Mouse (Mus musculus) bone marrow macrophage, adult 2 months (primary cell): Measurements from ENCODE around the gene Golga2. TPM values are rescaled to one million over a fixed set of nuclear protein-coding genes. Genes with fewer than 3 reads are reported as not detected.
A peak's percentile ranks its signal among the peaks of the same experiment; 100 is the strongest.

ENCODE experiments used
- H3K27ac ChIP-seq: 2 replicates; pipeline ENCODE4 v1.5.1; 2012; ENCODE audit warnings: low read depth, low read length; ENCODE audit not compliant: insufficient read depth
- H3K4me1 ChIP-seq: 2 replicates; pipeline ENCODE4 v1.6.1; 2012; ENCODE audit warnings: low read length; ENCODE audit not compliant: control insufficient read depth, insufficient read depth
- H3K4me3 ChIP-seq: 2 replicates; pipeline ENCODE4 v1.5.1; 2012; ENCODE audit warnings: mild to moderate bottlenecking, low read length, moderate library complexity; ENCODE audit not compliant: insufficient read depth
- CTCF ChIP-seq: IDR thresholded peaks from 2 replicates; pipeline ENCODE4 v1.5.1; 2012; ENCODE audit warnings: low read depth, mild to moderate bottlenecking, low read length, moderate library complexity
- POLR2A ChIP-seq: IDR thresholded peaks from 2 replicates; pipeline ENCODE4 v1.6.1; 2012; ENCODE audit warnings: mild to moderate bottlenecking, low read depth, low read length, borderline replicate concordance
- polyA plus RNA-seq: library from polyadenylated mRNA; stranded (reverse); fragments of >200 nt; gene quantifications from 2 replicates; pipeline ENCODE4 v1.2.4, GENCODE M21; 2012; ENCODE audit not compliant: missing spikeins, insufficient read depth, insufficient read length

The Golga2 gene
- polyA plus RNA-seq, 1 experiment = 47.3 TPM

- Histone ChIP-seq H3K27ac (no peak within 1 kb of the TSS), H3K4me1 (peaks cover 18% of the 10 kb centered on the region), H3K4me3 (peak within 1 kb of the TSS; percentile 60)
- TF ChIP-seq CTCF (peak; percentile 44; the same call in 1 of the 2 replicates), POLR2A (no peak)
Observed at GRCm38 (mm10) chr2:32353007-32353542, 65.9 kb downstream of the Golga2 start, which contains the start of gene Dnm1. TSS of gene Dnm1 (minus strand) at chr2:32353338.

GRCm38 (mm10) chr2:32353836-32354235, 66.7 kb downstream of the Golga2 start:
- Histone ChIP-seq H3K4me1 (peaks cover 18% of the 10 kb centered on the region), H3K4me3 (no peak overlapping the region), H3K27ac (no peak overlapping the region)
- TF ChIP-seq POLR2A (no peak), CTCF (no peak)

- Histone ChIP-seq H3K4me1 (peaks cover 18% of the 10 kb centered on the region), H3K4me3 (no peak overlapping the region), H3K27ac (no peak overlapping the region)
- TF ChIP-seq CTCF (no peak), POLR2A (no peak)
Observed at GRCm38 (mm10) chr2:32354336-32354895, 67.2 kb downstream of the Golga2 start.

GRCm38 (mm10) chr2:32356216-32356615, 69.0 kb downstream of the Golga2 start:
- Histone ChIP-seq H3K4me3 (no peak overlapping the region), H3K4me1 (peaks cover 11% of the 10 kb centered on the region), H3K27ac (no peak overlapping the region)
- TF ChIP-seq POLR2A = no peak
- TF ChIP-seq CTCF = no peak

Other genes with a start within 250 kb of the Golga2 start
- 13.1 and 16.5 TPM in 2 replicates for gene Fam78a, start 202.5 kb upstream of the Golga2 start, polyA plus RNA-seq
- gene Plpp7, start 191.9 kb upstream of the Golga2 start, polyA plus RNA-seq = 2.7 and 3.0 TPM in 2 replicates
- 28.6 and 34.9 TPM in 2 replicates for gene Prrc2b, start 136.3 kb upstream of the Golga2 start, polyA plus RNA-seq
- gene Pomt1, start 50.8 kb upstream of the Golga2 start, polyA plus RNA-seq = 21.1 and 23.3 TPM in 2 replicates
- 28.7 and 32.9 TPM in 2 replicates for gene Uck1, start 27.2 kb upstream of the Golga2 start, polyA plus RNA-seq
- 168 and 170 TPM in 2 replicates for gene Swi5, start 691 bp downstream of the Golga2 start, polyA plus RNA-seq
- 101 and 103 TPM in 2 replicates for gene Ciz1, start 64.9 kb downstream of the Golga2 start, polyA plus RNA-seq
- 0.66 and 1.1 TPM in 2 replicates for gene Dnm1, start 66.0 kb downstream of the Golga2 start, polyA plus RNA-seq
- 53.8 and 63.3 TPM in 2 replicates for gene 1110008P14Rik, start 94.6 kb downstream of the Golga2 start, polyA plus RNA-seq
- 2.1 and 2.4 TPM in 2 replicates for gene Lcn2, start 100.9 kb downstream of the Golga2 start, polyA plus RNA-seq
- 7.4 and 7.9 TPM in 2 replicates for gene Ptges2, start 108.5 kb downstream of the Golga2 start, polyA plus RNA-seq
- 5.5 and 6.0 TPM in 2 replicates for gene Naif1, start 163.1 kb downstream of the Golga2 start, polyA plus RNA-seq
- gene Slc25a25, start 164.1 kb downstream of the Golga2 start, polyA plus RNA-seq = 4.8 and 6.9 TPM in 2 replicates
- 4.7 and 5.3 TPM in 2 replicates for gene Fam102a, start 247.9 kb downstream of the Golga2 start, polyA plus RNA-seq